In genomic region chr7:139969348-139970130, GRCm38 (mm10) we compare ENCODE assay signal across 8 mouse cellular contexts. TPM values are rescaled to one million over a fixed set of nuclear protein-coding genes. Genes with fewer than 3 reads are reported as not detected.
DNase-seq lines count a peak whose midpoint lies in the region; ATAC-seq and TF ChIP-seq lines count a peak whose summit lies in the region.

No protein-coding gene starts in this region.

- peak; percentile 30; the same call in 1 of the 2 replicates for TF ChIP-seq EP300 in heart, adult 2 months (IDR thresholded peaks at IDR 0.05; ENCODE audit: insufficient read depth, low read depth, low read length)

- no peak overlapping the region for H3K9ac ChIP-seq in heart, adult 2 months (ENCODE audit: low read depth, low read length)
- no peak overlapping the region for H3K9ac ChIP-seq in embryonic facial prominence, embryonic 11.5 days (replicated peaks; ENCODE audit: low read length)
- H3K9ac ChIP-seq in neural tube, embryonic 11.5 days (ENCODE audit: low read length) = no peak overlapping the region
- H3K9ac ChIP-seq in stomach, embryonic 15.5 days = no peak overlapping the region

- H3K36me3 ChIP-seq in heart, adult 2 months (ENCODE audit: control insufficient read depth, insufficient read depth, low read length) = no peaks in the 10 kb centered on the region
- no peaks in the 10 kb centered on the region for H3K36me3 ChIP-seq in heart, embryonic 10.5 days
- no peaks in the 10 kb centered on the region for H3K36me3 ChIP-seq in embryonic facial prominence, embryonic 11.5 days (replicated peaks; ENCODE audit: control insufficient read depth, insufficient read depth, low read depth, low read length)
- no peaks in the 10 kb centered on the region for H3K36me3 ChIP-seq in neural tube, embryonic 11.5 days (ENCODE audit: control insufficient read depth, insufficient read depth, low read length)
- no peaks in the 10 kb centered on the region for H3K36me3 ChIP-seq in stomach, embryonic 15.5 days

- ATAC-seq in embryonic facial prominence, embryonic 11.5 days (replicated peaks; ENCODE audit: insufficient number of reproducible peaks, low FRiP score, low TSS enrichment, low read depth) = no peak
- peak; percentile 38; the same call in 1 of the 2 replicates for ATAC-seq in neural tube, embryonic 11.5 days (ENCODE audit: insufficient read depth, low FRiP score, low TSS enrichment)
- ATAC-seq in stomach, embryonic 15.5 days (ENCODE audit: insufficient read depth, low FRiP score, low read depth) = no peak

- H3K4me2 ChIP-seq in embryonic facial prominence, embryonic 11.5 days (ENCODE audit: low read depth, low read length) = no peak overlapping the region
- no peak overlapping the region for H3K4me2 ChIP-seq in neural tube, embryonic 11.5 days (ENCODE audit: low read depth)
- no peak overlapping the region for H3K4me2 ChIP-seq in stomach, embryonic 15.5 days

- DNase-seq in heart, adult 2 months = peak; percentile 69 to 80
- DNase-seq in heart, embryonic 10.5 days (ENCODE audit: low spot score) = no peak
- DNase-seq in adrenal gland, adult 2 months = peak; percentile 78
- peak; percentile 86 for DNase-seq in embryonic facial prominence, embryonic 11.5 days (ENCODE audit: low spot score)
- peak; percentile 90 for DNase-seq in heart, postnatal 4 days
- peak; percentile 93 to 94 for DNase-seq in left cerebral cortex, postnatal 14 days (ENCODE audit: low spot score in 2 of 2)
- DNase-seq in neural tube, embryonic 11.5 days (ENCODE audit: low spot score) = peak; percentile 80

- H3K4me1 ChIP-seq in heart, adult 2 months (ENCODE audit: control insufficient read depth, insufficient read depth, low read length) = no peaks in the 10 kb centered on the region
- no peaks in the 10 kb centered on the region for H3K4me1 ChIP-seq in heart, embryonic 10.5 days
- H3K4me1 ChIP-seq in embryonic facial prominence, embryonic 11.5 days (ENCODE audit: control insufficient read depth, insufficient read depth, low read length) = no peaks in the 10 kb centered on the region
- no peaks in the 10 kb centered on the region for H3K4me1 ChIP-seq in neural tube, embryonic 11.5 days (ENCODE audit: control insufficient read depth, insufficient read depth, low read length)
- H3K4me1 ChIP-seq in stomach, embryonic 15.5 days = no peaks in the 10 kb centered on the region

- WGBS in heart, adult 2 months = 45% methylated on average over 10 of the region's 10 CpGs
- WGBS in heart, embryonic 10.5 days = 40% methylated on average over 10 of the region's 10 CpGs
- whole genome bisulfite sequencing in embryonic facial prominence, embryonic 11.5 days = 31% methylated on average over 9 of the region's 10 CpGs
- WGBS in neural tube, embryonic 11.5 days = 44% methylated on average over 10 of the region's 10 CpGs
- WGBS in stomach, embryonic 15.5 days = 40% methylated on average over 10 of the region's 10 CpGs

- H3K27me3 ChIP-seq in heart, adult 2 months (ENCODE audit: control insufficient read depth, insufficient read depth, low read length) = no peaks in the 10 kb centered on the region
- peaks cover 84% of the 10 kb centered on the region for H3K27me3 ChIP-seq in heart, embryonic 10.5 days (ENCODE audit: insufficient read depth, poor library complexity, severe bottlenecking)
- H3K27me3 ChIP-seq in embryonic facial prominence, embryonic 11.5 days (ENCODE audit: control insufficient read depth, insufficient read depth, low read length) = no peaks in the 10 kb centered on the region
- no peaks in the 10 kb centered on the region for H3K27me3 ChIP-seq in neural tube, embryonic 11.5 days (ENCODE audit: control insufficient read depth, insufficient read depth, low read length)
- H3K27me3 ChIP-seq in stomach, embryonic 15.5 days (replicated peaks) = no peaks in the 10 kb centered on the region

- no peak overlapping the region for H3K4me3 ChIP-seq in heart, adult 2 months
- H3K4me3 ChIP-seq in heart, embryonic 10.5 days = no peak overlapping the region
- no peak overlapping the region for H3K4me3 ChIP-seq in embryonic facial prominence, embryonic 11.5 days (ENCODE audit: low read depth, low read length)
- no peak overlapping the region for H3K4me3 ChIP-seq in neural tube, embryonic 11.5 days (ENCODE audit: low read depth, low read length)
- no peak overlapping the region for H3K4me3 ChIP-seq in stomach, embryonic 15.5 days (replicated peaks)

- H3K79me2 ChIP-seq in heart, adult 2 months (replicated peaks; ENCODE audit: control insufficient read depth, insufficient read depth, low read length) = no peaks in the 10 kb centered on the region

- no peak overlapping the region for H3K27ac ChIP-seq in heart, adult 2 months
- no peak overlapping the region for H3K27ac ChIP-seq in heart, embryonic 10.5 days
- no peak overlapping the region for H3K27ac ChIP-seq in embryonic facial prominence, embryonic 11.5 days (replicated peaks; ENCODE audit: low read depth, low read length)
- no peak overlapping the region for H3K27ac ChIP-seq in neural tube, embryonic 11.5 days (ENCODE audit: low read depth, low read length)
- H3K27ac ChIP-seq in stomach, embryonic 15.5 days = 0 out of 2 replicates have a peak overlapping the region, but pooled peaks have one; percentile 44

- no peaks in the 10 kb centered on the region for H3K9me3 ChIP-seq in heart, embryonic 10.5 days
- no peaks in the 10 kb centered on the region for H3K9me3 ChIP-seq in embryonic facial prominence, embryonic 11.5 days (replicated peaks; ENCODE audit: control insufficient read depth, low read length)
- H3K9me3 ChIP-seq in neural tube, embryonic 11.5 days (ENCODE audit: control insufficient read depth, low read length) = no peaks in the 10 kb centered on the region
- no peaks in the 10 kb centered on the region for H3K9me3 ChIP-seq in stomach, embryonic 15.5 days

- no peak for TF ChIP-seq POLR2A in heart, adult 2 months (IDR thresholded peaks at IDR 0.05; ENCODE audit: insufficient read depth, low read depth, low read length)

- TF ChIP-seq CTCF in heart, adult 2 months (IDR thresholded peaks at IDR 0.05) = peak; percentile 79

- intact Hi-C loops in heart, adult 2 months (cut with DNase I) = loop anchor here (1.0 to 5.0 kb wide), 3 partner anchors 25 to 173 kb away; no protein-coding TSS in a partner anchor
- intact Hi-C loops in left cerebral cortex, postnatal 14 days (cut with DNase I) = loop anchor here (1.0 to 10.0 kb wide), 2 partner anchors 94 to 175 kb away; no protein-coding TSS in a partner anchor

RNA-seq across cellular contexts. Expression of gene 6430531B16Rik, which starts 9.0 kb away (rescaled TPM):
- not detected for total RNA-seq in heart, adult 2 months (2021)
- polyA plus RNA-seq in heart, adult 2 months (2012; rRNA removed) = 0.25 TPM in 1 of 2 replicates, not detected in the other
- 0.33 TPM in 1 of 2 replicates, not detected in the other for polyA plus RNA-seq in heart, embryonic 10.5 days (2016; fragmentation: Nextera tagmentation; extraction: Ambion mirVana)
- total RNA-seq in adrenal gland, adult 2 months (2021) = not detected
- polyA plus RNA-seq in adrenal gland, adult 2 months (2012; rRNA removed) = 0.19 and 0.80 TPM in 2 replicates
- 0.21 and 0.36 TPM in 2 replicates for polyA plus RNA-seq in embryonic facial prominence, embryonic 11.5 days (2014; fragmentation: Nextera tagmentation; extraction: Ambion mirVana)
- total RNA-seq in heart, postnatal 4 days (2021) = not detected
- total RNA-seq in left cerebral cortex, postnatal 14 days (2021) = under 1 TPM; 0.79 to 0.89 TPM
- polyA plus RNA-seq in neural tube, embryonic 11.5 days (2014; fragmentation: Nextera tagmentation; extraction: Ambion mirVana) = 0.51 TPM in 1 of 2 replicates, not detected in the other
- 0.21 and 0.45 TPM in 2 replicates for polyA plus RNA-seq in stomach, embryonic 15.5 days (2015; fragmentation: Nextera tagmentation; extraction: Ambion mirVana)

RNA-seq across cellular contexts. Expression of gene Adam8, which starts 22.8 kb away (rescaled TPM):
- total RNA-seq in heart, adult 2 months (2021) = under 1 TPM; 0.26 to 0.73 TPM
- 2.3 and 9.1 TPM in 2 replicates for polyA plus RNA-seq in heart, adult 2 months (2012; rRNA removed)
- 0.57 and 1.3 TPM in 2 replicates for polyA plus RNA-seq in heart, embryonic 10.5 days (2016; fragmentation: Nextera tagmentation; extraction: Ambion mirVana)
- 1 to 10 TPM; 1.9 to 3.3 TPM for total RNA-seq in adrenal gland, adult 2 months (2021)
- polyA plus RNA-seq in adrenal gland, adult 2 months (2012; rRNA removed) = 3.4 and 3.5 TPM in 2 replicates
- 1.2 and 1.7 TPM in 2 replicates for polyA plus RNA-seq in embryonic facial prominence, embryonic 11.5 days (2014; fragmentation: Nextera tagmentation; extraction: Ambion mirVana)
- under 1 TPM; 0.38 to 0.90 TPM for total RNA-seq in heart, postnatal 4 days (2021)
- 1 to 10 TPM; 1.3 to 2.0 TPM for total RNA-seq in left cerebral cortex, postnatal 14 days (2021)
- 2.0 and 3.0 TPM in 2 replicates for polyA plus RNA-seq in neural tube, embryonic 11.5 days (2014; fragmentation: Nextera tagmentation; extraction: Ambion mirVana)
- polyA plus RNA-seq in stomach, embryonic 15.5 days (2015; fragmentation: Nextera tagmentation; extraction: Ambion mirVana) = 2.5 and 2.7 TPM in 2 replicates

RNA-seq across cellular contexts. Expression of gene Utf1, which starts 25.9 kb away (rescaled TPM):
- not detected for total RNA-seq in heart, adult 2 months (2021)
- not detected in 2 replicates for polyA plus RNA-seq in heart, adult 2 months (2012; rRNA removed)
- polyA plus RNA-seq in heart, embryonic 10.5 days (2016; fragmentation: Nextera tagmentation; extraction: Ambion mirVana) = 0.14 TPM in 1 of 2 replicates, not detected in the other
- not detected for total RNA-seq in adrenal gland, adult 2 months (2021)
- 0.10 and 0.22 TPM in 2 replicates for polyA plus RNA-seq in adrenal gland, adult 2 months (2012; rRNA removed)
- 0.29 TPM in 1 of 2 replicates, not detected in the other for polyA plus RNA-seq in embryonic facial prominence, embryonic 11.5 days (2014; fragmentation: Nextera tagmentation; extraction: Ambion mirVana)
- total RNA-seq in heart, postnatal 4 days (2021) = not detected
- not detected for total RNA-seq in left cerebral cortex, postnatal 14 days (2021)
- polyA plus RNA-seq in neural tube, embryonic 11.5 days (2014; fragmentation: Nextera tagmentation; extraction: Ambion mirVana) = not detected in 2 replicates
- 0.10 TPM in 1 of 2 replicates, not detected in the other for polyA plus RNA-seq in stomach, embryonic 15.5 days (2015; fragmentation: Nextera tagmentation; extraction: Ambion mirVana)
